Mouse (Mus musculus) hematopoietic stem cell, adult 5-6 weeks (primary cell): ENCODE measurements around the gene Rnf222. TPM values are rescaled to one million over a fixed set of nuclear protein-coding genes. Genes with fewer than 3 reads are reported as not detected.
"Not testable (repeated sequence)": the region's sequence is repeated elsewhere in the genome, so short reads cannot be mapped to it uniquely, and the experiment has no call there.

Source experiments
- ATAC-seq, 2 experiments: fragments of 125-278 bp in 1 of 2; replicated peaks in 1 of 2; 2 replicates each; pipeline ENCODE4 v1.8.0; 2016 to 2017; ENCODE audit warnings: inconsistent platforms in 2 of 2, mild to moderate bottlenecking in 2 of 2, moderate number of reproducible peaks in 2 of 2, low read depth in 1 of 2, moderate TSS enrichment in 1 of 2; ENCODE audit not compliant: low FRiP score in 2 of 2, poor library complexity in 2 of 2, severe bottlenecking in 2 of 2, insufficient read depth in 1 of 2, low TSS enrichment in 1 of 2
- total RNA-seq: library from RNA; stranded (forward); fragments of 172-1452, 232-1000 nt; gene quantifications from 2 replicates; pipeline ENCODE4 v1.2.3, GENCODE M21; 2017

Rnf222 gene
- total RNA-seq, 1 experiment from 2014 or later, result not detected

- no peak for ATAC-seq
Observed at GRCm38 (mm10) chr11:68902823-68903222, 14.5 kb downstream of the Rnf222 start.

- ATAC-seq, result no peak
Observed at GRCm38 (mm10) chr11:68903775-68904174, 15.4 kb downstream of the Rnf222 start.

DNA sequence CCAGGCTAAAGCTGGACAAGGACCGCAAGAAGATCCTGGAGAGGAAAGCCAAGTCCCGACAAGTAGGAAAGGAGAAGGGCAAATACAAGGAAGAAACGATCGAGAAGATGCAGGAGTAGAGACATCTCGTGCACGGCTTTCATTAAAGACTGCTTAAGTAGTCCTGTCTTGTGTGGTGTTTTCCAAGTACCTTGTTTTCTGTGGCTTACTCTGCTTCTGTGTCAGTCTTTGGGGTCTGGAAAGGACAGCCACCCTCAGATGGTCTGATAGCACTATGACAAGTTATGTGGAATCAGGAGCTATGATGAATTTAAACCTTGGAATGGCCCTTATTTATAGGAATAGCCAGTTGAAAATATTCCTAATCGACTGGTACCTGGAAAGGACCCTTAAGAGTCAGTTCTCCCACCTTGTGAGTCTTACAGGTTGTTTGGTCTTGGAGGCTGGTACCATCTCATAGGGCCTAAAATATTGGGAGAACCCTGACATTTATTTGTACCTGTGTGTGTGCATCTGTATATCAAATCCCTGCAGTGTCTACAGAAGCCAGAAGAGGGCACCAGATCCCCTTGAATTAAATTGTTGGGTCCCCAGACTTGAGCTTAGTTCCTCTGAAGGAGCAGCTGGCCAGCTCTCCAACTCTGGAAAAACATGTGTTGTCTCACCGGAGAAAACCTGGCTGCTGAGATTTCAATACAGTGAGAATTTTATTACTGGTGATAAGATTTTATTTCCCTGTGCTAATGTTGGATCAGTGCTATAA, 16.2 kb downstream of the Rnf222 start:
- 0 out of 4 replicates have a peak, but pooled peaks of 1 of the 2 experiments have one; percentile 30 for ATAC-seq

DNA sequence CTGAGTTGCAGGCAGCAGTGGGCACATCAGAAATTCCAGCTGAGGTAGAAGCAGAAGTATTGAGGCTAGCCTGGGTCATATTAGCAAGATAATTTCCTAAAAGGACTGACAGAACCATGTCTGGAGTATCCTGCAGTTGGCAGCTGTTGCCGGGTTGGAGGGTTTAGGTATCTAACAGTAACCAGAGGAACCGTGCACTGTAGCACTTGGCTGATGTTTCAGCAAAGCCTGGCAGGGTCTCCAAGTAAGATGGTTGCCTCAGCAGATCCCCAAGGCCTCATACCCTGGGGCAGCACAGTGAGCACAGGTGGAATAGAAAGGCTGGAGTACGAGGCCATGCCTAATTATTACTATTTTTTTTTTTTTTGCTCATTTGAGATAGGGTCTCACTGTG, 16.8 kb downstream of the Rnf222 start:
- ATAC-seq, result no peak

- no peak for ATAC-seq
Observed at GRCm38 (mm10) chr11:68905665-68906460, 17.5 kb downstream of the Rnf222 start.

- ATAC-seq, result no peak
Observed at GRCm38 (mm10) chr11:68906461-68906790, 18.1 kb downstream of the Rnf222 start.

DNA sequence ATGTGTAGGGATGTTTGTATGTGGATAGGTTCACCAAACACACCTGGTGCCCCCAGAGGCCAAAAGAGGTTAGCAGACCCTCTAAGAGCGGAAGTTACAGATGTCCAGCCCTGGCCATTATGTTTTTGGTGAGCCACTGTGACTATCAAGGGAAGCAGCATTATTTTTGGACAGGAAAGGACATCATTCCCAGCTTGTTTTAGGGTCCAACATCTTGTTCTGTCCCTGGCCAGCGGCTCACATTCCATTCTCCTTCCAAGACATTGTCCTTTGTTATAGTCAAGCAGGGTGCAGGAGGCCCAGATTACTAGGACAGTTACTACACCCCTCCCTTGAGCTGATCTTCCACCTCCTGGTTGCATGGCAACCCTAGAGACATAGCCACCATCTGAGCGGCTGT, 18.9 kb downstream of the Rnf222 start:
- ATAC-seq, result no peak

DNA sequence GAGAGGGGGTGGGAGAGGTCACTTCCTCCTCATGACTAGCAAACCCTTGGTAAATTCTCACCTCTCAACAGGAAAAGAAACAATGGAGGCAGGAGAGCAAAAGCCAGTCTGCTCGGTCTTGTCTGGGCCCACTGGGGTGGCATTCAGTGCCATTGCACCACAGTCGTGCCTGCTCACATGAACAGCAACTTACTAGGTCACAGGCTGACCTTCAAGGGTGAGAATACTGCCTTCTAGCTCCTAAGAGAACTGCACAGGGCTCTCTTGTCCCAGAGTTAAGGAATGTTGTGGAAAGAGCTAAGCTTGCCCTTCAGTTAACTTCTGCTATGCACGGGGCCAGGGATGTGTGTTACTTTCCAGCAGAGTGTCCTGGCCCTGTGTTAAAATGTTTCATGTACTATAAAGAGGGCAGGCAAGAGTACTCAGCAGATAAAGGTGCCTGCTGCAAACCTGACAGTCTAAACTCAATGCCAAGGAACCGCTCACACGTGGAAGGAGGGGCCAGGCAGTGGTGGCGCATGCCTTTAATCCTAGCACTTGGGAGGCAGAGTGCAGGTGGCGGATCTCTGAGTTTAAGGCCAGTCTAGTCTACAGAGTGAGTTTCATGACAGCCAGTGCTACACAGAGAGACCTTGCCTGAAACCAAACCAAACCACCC, 20.6 kb downstream of the Rnf222 start:
- ATAC-seq, result no peak

DNA sequence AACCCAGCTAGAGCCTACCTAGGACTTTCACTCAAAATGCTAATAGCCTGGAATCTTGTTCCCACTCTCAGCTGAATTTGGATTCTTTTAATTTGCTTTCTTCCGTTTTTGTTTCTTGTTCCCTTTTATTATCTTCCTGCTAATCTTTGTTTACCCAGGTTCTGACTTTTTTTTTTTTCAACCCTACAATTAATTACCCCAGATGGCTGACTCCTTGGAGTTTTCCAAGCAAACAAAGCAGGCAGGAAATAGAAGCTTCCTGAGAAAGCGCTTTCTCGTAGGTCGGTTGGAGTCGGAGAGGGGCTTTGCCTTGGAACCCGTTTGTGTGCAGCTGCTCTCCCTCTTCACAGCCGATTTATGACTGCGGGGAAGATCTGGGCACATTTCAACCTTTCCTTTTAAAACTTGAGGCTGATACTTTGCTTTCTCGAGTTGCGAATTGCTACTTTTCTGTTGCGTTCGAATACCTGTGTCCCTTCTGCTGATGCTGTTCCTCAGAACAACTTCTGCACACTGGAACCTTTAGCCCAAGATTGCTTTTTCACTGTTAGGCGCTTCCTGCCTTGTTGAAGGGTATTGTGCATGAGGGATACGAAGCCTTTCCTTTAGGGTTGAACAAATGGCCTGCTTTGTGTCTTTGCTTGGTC, 23.3 kb downstream of the Rnf222 start:
- ATAC-seq, result no peak

- ATAC-seq, result no peak
Observed at GRCm38 (mm10) chr11:68914566-68914965, 26.2 kb downstream of the Rnf222 start.

DNA sequence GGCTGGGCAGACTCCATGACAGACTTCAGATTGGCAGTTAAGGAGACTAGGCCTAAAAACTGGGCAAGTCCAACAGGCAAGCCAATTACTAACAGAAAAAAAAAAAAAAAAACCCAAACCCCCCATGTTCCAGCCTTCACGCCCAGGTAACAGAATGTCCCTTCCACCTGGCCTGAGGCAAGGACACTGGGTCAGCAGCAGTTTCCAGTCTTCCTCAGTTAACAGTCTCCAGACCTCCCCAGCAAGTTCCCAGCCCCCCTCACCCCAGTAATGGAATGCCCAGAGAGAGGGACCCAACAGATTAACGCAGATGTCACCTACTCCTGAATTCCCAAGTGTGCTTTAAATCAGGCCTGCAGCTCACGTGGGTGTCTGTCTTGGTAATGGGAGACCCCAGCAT, 34.8 kb downstream of the Rnf222 start:
- no peak for ATAC-seq

GRCm38 (mm10) chr11:68924749-68925148, 36.4 kb downstream of the Rnf222 start:
- ATAC-seq, result no peak

- no peak for ATAC-seq
Observed at GRCm38 (mm10) chr11:68926981-68927380, 38.6 kb downstream of the Rnf222 start, which contains the start of gene Odf4. Odf4 (minus strand) TSS chr11:68927081.

DNA sequence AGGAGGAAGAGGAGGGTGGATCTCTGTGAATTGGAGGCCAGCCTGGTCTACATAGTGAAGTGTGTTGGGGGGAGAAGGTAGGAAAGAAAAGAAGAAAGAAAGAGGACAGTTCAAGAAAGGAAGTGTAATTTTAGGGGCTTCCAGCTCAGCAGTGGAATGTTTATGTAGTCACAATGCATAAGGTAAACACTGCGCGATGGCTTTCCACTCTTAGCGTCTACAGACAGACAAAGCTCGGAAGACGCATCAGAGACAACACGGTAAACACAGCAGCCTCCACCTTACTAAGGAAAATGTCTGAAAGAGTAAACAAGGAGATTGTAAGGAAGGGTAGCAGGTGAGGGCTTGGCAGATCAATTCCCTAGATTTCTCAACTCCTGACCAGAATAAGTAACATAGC, 41.6 kb downstream of the Rnf222 start:
- ATAC-seq, result no peak

- ATAC-seq, result no peak
Observed at GRCm38 (mm10) chr11:68933885-68934507, 45.6 kb downstream of the Rnf222 start.

DNA sequence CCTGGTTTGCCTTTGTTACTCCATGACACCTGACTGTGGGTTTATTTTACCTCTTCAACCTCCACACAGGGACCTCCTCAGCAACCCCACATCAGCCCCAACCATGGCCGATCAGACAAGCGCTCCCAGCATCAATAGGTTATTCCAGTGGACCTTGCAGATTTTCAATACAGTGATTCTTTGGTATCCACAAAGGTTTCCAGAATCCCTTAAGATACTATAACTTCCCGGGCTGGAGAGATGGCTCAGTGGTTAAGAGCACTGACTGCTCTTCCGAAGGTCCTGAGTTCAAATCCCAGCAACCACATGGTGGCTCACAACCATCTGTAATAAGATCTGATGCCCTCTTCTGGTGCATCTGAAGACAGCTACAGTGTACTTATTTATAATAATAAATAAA, 48.6 kb downstream of the Rnf222 start:
- ATAC-seq, result not testable (repeated sequence)
